Mouse (Mus musculus): Measurements from ENCODE around the gene Pid1. TPM values are rescaled to one million over a fixed set of nuclear protein-coding genes. Genes with fewer than 3 reads are reported as not detected.
"Not testable (repeated sequence)": the region's sequence is repeated elsewhere in the genome, so short reads cannot be mapped to it uniquely, and the experiment has no call there.

Gene Pid1
- total RNA-seq, 2 experiments from 2014 or later = 39.5 to 40.2 TPM

DNA sequence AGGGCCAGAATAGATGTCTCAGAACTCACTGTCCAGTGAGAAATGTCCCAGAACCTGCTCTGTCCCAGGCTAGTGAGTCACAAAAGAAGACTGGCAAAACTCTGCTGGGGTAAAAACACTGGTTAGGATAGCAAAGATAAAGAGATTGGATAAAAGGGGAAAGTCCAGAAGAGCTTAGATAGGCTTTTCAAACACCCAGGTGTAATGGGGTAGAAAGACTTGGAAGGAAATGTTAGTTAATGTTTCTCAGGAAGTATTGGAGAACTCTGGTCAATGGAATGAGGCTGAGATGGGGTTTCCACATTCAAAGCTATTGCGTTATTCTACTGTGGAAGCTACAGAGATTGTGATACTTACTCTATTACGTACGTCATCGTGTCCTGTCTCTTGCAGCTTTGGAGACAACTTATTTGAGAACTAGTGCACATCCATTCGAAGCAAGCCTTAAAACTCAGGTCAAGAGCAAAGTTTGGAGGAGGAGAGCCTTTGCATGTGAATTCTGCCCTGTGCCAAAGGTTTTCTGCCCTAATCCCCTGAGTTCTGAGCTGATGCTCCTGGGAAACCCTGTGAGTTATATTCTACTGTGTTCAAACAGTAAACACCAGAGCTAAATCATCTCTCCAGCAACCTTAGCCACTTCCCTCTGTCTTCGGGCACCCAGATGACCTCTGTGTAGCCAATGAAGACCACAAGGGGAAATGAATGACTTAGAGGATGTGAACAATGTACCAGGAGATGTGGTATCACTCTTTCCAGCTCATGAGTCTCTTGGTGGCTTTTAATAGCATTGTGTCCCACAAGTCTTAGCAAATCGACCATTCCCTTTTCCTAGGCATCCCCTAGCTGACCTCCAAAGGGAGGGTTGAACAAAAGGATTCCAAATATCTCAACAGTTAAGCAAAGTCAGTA, 1.0 kb downstream of the Pid1 start:
- DNase-seq (ENCODE audit: low spot score in 2 of 2) = no peak
- intact Hi-C loops (cut with DNase I) = no loop called here

DNA sequence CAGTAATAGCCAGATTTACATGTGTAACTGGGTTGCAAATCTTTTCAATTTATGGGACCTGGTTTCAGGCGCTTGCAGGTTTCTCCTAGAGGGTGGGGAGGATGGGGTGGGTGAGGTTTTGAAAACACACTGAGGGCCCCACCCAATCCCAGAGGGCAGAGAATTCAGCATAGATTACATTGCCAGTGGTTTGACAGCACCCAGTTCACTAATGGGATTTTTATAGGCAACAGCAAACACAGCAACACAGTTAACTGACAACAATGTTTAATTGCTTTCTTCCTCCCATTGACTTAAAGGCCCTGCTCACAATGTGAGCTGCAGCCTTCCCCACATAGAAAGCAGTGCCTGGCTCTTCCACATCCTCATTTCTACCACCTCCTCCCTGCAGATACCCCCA, 1.8 kb downstream of the Pid1 start:
- intact Hi-C loops (cut with DNase I) = no loop called here
- no peak for DNase-seq (ENCODE audit: low spot score in 2 of 2)

DNA sequence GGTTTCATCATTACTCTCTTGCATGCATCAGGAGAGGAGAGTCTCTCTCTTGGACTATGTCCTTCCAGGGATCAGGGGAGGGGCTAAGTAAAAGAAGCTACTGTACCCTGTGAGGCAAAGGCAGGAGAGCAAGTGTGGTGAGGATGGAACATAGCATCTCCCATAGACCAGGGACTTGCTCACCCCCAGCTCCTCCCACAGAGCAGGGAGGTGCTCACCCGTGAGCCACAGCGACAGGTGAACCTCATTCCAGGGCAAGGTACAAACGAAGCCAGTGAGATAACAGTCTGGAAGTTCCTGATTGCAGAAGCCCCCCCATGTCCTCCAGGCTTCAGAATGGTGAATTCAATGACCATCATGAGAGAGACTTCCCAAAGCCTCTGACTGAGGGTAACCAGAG, 2.6 kb downstream of the Pid1 start:
- intact Hi-C loops (cut with DNase I) = no loop called here
- no peak for DNase-seq (ENCODE audit: low spot score in 2 of 2)

DNA sequence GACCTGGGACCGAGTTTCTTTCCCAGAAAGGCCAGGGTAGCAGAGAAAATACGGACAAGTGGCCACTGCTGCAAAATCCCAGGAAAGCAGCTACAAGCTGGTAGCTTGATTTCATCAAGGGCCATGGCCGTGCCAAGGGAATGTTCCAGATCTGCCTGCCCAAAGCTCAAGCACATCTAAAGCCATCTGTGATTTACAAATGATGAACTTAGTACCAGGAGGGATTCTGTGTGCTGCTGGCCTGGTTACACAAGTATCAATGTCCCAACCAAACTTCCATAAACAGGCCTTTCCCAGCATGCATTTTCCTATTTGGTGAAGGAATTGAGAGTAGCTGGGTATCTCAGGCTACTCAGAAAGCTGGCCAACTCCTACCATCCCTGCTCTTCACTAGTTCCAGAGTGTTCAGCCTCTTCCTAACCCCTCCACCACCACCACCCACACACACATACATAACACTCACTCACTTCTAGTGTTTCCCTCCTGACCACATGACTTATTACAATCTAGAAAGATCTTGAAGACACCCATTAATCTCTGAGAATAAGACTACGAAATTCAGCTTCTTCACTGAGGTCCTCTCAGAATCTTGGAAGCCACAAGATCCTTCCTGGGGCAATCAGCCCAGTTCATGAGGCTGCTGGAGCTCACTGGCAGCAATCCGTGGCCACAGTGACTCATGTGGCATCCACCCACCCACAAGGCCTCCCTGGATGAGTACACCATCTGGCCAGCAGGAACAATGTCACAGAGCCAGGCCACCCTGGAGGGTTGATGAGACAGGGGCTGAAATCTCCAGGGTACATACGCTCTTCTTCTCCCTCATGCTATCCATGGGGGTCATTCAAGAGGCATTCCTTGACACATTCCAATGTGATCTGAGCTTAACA, 4.1 kb downstream of the Pid1 start:
- intact Hi-C loops (cut with DNase I) = no loop called here
- no peak for DNase-seq (ENCODE audit: low spot score in 2 of 2)

DNA sequence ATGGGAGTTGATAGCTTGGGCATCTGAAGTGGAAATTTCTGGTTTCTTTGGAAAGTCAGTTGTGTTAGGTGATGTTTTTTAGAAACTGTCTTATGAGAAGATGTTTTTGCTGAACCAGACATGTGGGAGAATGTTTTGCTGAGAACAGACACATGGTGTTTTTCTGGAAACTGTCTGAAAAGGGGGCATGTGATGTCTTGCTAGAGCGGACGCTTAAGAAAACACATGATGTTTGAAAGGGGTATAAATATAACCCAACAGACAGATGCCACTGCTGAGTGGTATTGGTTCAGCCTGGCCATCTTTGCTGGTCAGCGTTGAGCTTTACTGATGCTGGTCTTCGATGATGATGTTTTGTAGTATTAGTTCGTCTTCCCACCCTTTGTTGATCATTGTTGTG, 6.8 kb downstream of the Pid1 start:
- DNase-seq (ENCODE audit: low spot score in 2 of 2) = no peak
- intact Hi-C loops (cut with DNase I) = no loop called here

DNA sequence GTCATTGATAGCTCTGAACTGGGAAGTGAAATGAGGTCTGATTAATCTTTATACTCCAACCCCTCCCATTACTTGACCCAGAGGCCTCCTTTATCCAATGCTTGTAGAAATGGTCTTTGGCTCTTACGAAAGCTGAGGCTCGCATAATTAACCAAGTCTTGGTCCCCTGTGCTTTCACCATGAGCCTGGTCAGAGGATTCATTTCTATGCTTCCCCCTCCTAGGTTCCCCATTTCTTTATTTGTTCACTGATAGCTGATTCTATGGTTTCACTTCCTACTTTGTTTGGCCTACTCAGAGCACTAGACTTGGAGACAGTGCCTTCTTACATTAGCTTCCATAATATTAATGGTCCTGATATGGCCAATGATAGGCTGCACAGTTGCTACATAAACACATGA, 13.7 kb downstream of the Pid1 start:
- no peak for DNase-seq (ENCODE audit: low spot score in 2 of 2)
- intact Hi-C loops (cut with DNase I) = no loop called here

DNA sequence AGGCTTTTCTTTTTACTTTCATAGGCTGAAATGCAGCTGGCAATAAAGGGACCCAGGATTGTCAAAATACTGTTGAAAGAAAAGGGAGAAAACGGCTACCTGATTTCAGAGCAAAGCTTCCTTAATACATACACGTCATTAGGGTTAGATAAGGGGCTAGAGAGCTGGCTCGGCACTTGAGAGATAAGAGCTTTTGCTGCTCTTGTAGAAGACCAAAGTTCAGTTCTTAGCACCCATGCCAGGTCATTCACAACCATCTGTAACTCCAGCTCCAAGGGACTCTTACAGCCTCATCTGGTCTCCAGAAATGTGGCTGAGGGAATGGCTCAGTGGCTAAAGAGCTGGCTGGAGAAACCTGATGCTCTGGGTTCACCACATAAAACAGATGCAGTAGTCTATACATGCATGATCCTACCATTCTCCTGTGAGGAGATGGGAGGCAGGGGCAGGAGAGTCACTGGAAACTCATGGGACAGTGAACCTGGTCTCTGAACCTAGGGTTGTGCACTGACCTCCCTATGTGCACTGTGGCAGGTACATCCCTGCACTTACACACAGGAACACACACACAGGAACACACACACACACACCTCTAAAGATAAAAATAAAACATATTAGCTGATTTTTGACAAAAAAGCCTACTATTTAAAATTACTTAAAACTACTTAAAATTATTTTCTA, 16.0 kb downstream of the Pid1 start:
- intact Hi-C loops (cut with DNase I) = no loop called here
- DNase-seq (ENCODE audit: low spot score in 2 of 2) = no peak

DNA sequence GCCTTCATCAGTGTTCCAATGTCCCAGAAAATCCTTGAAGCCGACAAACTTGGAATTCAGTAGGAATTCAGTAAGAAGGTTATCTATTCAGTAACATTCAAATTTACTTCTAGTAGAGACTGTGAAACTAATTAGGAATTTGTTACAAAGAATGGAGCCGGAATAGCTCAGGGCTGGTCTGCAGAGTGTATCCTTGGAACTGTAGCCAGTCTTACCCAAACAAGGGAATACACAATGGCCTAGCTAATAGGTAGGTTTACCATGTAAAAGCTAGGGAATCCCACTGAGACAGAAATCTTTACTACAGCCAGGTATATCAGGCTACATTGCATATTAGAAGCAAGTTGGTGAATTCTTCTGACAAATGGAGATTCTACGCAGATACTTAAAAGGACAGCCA, 31.2 kb downstream of the Pid1 start:
- DNase-seq (ENCODE audit: low spot score in 2 of 2); intact Hi-C loops (cut with DNase I): not testable (repeated sequence)

DNA sequence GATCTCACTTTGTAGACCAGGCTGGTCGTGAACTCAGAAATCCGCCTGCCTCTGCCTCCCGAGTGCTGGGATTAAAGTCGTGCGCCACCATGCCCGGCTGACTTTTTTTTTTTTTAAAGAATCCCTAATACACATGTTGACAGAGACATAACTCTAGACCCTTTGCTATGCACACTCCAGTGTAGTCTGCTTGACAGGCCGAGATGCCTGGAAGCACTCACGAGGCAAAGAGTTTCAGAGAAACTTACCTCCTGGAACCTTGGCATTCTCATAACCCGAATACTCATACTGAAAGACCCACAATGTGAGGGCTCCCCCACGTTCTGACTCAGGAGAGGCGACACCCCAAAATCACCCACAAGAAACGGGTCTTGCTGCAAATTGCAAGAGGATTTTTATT, 32.1 kb downstream of the Pid1 start:
- DNase-seq (ENCODE audit: low spot score in 2 of 2); intact Hi-C loops (cut with DNase I): not testable (repeated sequence)

DNA sequence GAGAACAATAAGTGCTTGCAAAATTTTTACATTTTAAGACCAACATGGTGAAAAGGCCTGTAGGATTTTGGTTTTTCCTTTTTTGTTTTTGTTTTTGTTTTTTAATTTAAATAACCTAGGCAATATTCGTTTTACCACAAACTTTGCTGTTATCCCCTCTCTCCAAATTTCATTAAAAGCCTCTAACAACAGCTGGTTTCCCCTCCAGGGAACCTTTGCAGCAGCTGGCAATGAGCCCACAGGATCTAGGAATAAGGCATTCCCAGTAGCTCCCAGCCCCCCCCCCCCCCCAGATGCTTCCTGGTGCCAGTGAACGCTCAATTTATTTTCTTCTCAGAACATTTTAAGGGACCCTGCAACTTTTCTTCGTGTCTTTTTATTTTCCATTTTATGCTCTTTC, 38.7 kb downstream of the Pid1 start:
- DNase-seq (ENCODE audit: low spot score in 2 of 2) = no peak
- intact Hi-C loops (cut with DNase I) = no loop called here

DNA sequence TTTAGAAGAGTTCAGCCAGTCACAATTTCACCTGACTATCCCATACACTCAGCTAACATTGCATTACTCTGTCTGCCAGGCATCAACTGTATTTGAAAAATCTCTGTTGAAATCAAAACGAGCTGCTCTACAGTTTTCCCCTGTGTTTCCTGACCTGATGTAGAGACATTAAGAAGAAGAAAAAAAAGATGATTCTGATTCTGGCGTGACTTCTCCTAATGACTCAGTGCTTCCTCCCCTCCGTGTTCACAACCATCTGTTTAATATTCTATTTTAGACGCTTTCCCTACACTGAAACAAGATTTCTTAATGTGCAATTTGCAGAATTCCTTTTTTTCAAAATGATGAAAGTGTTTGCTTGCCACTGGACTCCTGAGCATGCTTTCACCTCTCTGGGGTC, 42.7 kb downstream of the Pid1 start:
- intact Hi-C loops (cut with DNase I) = no loop called here
- DNase-seq (ENCODE audit: low spot score in 2 of 2) = no peak

DNA sequence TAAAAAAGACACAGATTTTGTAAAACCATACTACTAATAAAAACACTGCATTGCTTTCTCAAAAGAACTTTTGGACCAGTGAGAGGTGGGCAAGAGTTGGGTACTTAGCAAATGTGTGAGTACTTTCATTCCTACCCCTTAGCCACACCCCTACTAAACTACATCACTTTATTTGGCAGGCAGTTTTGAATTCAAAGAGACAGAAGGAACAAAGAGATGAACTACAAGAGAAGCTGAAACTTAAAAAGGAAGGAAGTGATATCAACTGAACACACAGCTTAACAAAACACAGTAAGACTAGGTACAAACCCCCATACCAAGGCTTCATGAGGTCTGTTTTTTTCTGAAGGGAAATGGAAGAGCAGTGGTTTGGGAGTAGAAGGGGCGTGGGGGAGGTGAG, 45.4 kb downstream of the Pid1 start:
- intact Hi-C loops (cut with DNase I) = no loop called here
- no peak for DNase-seq (ENCODE audit: low spot score in 2 of 2)

DNA sequence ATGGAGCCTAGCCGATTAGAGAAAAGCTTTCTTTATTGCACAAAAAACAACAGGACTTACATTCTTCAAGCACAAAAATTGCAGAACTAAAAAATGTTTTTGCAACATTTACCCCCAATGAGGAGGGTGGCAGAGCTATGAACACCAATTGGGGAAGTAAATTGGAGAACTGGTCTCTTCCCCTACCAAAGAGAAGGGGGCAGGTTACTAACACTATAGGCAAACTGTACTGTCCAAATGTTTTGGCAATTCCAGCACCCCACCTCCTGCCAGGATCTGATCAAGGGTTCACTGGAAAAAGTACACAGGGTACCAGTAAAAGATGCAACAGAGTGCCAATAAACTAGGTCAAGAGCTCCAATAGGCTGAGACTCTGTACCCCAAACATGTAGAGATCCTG, 46.2 kb downstream of the Pid1 start:
- no peak for DNase-seq (ENCODE audit: low spot score in 2 of 2)
- intact Hi-C loops (cut with DNase I) = no loop called here

DNA sequence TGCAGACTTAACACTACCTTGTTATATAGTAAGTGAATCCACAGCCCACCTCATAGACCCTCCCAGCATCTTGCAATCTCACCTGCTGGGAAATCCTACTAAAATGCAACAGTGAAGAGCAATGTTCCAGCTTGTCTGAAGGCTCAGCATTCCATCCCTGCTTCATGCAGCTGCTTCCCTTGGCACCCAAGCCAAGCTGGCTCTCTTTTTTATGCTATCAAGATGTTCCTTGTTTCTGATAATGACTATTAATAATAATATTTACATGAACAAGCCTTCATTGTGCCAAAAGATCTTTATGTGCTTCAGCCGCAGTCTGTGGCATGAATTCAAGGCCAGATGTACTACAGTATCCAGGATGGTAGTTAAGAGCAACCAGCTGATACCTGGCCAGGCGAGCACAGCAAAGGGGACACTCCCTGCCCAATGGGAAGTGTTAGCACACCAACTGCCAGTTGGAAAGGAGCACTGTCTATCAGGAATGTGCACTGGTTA, 54.0 kb downstream of the Pid1 start:
- DNase-seq (ENCODE audit: low spot score in 2 of 2) = no peak
- intact Hi-C loops (cut with DNase I) = no loop called here

DNA sequence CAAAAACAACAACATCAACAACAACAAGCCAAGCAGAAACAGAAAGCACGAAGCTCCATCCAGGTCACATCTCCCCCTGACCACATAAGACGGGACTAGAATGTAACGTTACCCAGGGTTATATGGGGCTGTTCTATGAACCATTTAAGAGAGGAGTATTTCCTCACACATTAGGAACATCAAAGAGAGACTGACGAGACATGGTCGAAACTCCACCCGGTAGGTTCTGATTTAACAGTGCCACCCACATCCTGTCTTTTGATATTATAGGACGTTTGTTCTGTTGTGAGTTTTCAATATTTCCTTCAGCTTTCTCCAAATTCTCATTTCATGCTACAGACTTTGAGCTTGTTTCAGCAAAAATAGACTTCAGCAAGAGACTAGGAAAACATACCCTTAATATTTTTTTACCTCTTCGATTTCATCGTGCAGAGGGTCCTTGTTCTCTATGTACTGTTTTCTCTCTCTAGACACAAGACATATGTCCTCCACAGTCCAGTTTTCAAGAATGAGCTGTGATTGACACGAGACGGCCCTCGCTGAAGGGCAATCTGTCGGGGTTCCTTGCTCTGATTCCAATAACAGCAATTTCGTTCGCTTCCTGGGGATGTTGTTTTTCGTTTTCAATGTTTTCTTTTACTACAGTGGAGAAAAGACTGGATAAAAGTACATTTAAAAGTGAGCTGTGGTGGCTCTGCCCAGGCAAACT, 58.1 kb downstream of the Pid1 start:
- intact Hi-C loops (cut with DNase I) = no loop called here
- DNase-seq (ENCODE audit: low spot score in 2 of 2) = no peak

DNA sequence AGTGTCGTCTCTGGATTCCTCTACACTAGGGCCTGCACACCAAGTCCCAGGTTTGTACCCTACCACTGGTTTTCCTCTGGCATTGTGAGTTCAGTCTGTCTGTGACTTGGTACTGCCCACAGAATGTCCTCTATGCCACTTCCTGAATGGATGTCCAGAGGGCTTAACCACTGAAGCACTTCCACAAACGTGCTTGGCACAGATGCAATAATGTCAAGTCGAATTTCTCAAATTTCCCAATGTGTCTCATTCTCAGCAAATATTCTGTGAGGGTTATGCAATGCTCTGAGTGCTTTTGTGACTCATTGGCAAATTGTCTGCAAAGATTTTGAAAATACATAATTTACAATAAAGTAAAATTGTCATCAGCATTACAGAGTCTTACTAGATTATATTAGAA, 61.2 kb downstream of the Pid1 start:
- intact Hi-C loops (cut with DNase I) = no loop called here

DNA sequence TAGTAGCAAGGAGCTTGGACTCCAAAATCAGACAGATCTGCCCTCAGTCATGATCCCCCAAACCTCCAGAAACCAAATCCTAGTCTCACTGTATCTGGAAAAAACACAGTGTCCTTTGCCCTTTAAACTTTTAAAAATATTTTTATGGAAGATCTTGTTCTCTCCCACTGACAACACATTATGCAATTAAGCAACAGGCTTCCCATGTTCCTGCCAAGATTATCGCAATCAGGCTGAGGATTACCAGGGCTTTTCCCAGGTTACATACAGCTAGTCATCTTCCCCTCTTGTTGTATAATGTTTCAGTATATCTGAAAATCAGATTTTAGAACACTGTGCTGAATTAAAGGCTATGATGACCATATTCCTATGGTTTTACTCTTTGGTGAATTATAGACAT, 64.3 kb downstream of the Pid1 start:
- intact Hi-C loops (cut with DNase I) = no loop called here
- DNase-seq (ENCODE audit: low spot score in 2 of 2) = no peak

More for the DNA sequence above, 61.2 kb downstream of the Pid1 start:
- no peak for DNase-seq (ENCODE audit: low spot score in 2 of 2)

DNA sequence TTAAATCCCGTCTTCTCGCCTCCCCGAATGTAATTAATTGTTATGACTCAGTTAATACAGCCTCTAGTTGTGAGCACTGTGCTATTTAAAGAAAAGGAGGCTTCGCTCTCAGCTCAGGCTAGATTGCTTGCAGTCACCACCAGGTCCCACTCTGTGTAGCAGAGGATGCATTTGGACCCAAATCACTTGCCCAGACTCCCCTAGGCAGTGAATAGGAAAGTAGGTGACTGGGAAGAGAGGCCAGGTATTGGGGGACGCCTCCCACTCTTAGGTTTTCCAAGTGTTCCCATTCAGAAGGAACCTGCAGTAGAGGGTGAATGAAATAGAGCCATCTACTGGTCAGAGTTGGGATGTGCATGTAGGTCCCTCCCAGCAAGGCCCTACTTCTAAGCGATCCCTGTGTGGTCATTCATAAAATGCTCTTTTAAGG, 77.3 kb downstream of the Pid1 start:
- DNase-seq (ENCODE audit: low spot score in 2 of 2) = peak; percentile 81 to 84
- intact Hi-C loops (cut with DNase I) = loop anchor here (10.0 kb wide), 4 partner anchors 152 to 542 kb away; partner anchors contain the start of gene Dner

DNA sequence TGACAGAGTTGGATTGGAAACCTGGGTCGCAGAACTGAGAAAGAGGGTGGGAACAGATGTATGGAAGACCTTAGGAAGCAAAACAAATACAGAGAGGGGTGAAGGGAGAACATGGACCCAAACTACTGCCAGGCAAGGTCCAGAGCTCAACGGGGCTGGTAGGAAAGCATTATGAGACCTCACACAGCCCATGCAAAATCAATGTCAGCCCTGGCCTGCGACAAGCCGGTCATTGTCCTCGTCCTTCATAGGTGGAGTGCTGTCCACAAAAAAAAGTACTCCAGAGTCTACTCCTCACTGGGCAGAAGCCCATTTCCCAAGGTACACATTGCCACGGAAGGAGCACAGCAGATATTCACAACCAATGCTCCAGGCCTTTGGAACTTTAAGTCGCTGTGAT, 78.4 kb downstream of the Pid1 start:
- no peak for DNase-seq (ENCODE audit: low spot score in 2 of 2)
- intact Hi-C loops (cut with DNase I) = loop anchor here (10.0 kb wide), 4 partner anchors 151 to 541 kb away; partner anchors contain the start of gene Dner

All from left cerebral cortex, postnatal 14 days (tissue).